In genomic region chr13:46339954-46340353, GRCm38 (mm10) we compare ENCODE assay signal across 11 mouse cellular contexts.
A peak's percentile ranks its signal among the peaks of the same experiment; 100 is the strongest.
DNase-seq lines count a peak whose midpoint lies in the region; ATAC-seq and TF ChIP-seq lines count a peak whose summit lies in the region.
"Had no signal": no experiment of that assay in that cellular context is flagged by ENCODE, and none has a peak within 500 bp of the region (broad histone marks: within the 10 kb centered on the region; RNA-seq: fewer than 3 reads in every experiment).

No protein-coding gene starts in this region.

- no peak overlapping the region for H3K9ac ChIP-seq in heart, embryonic 16.5 days (ENCODE audit: low read length)
- H3K9ac ChIP-seq in heart, embryonic 12.5 days: no peak overlapping the region
- H3K9ac ChIP-seq: embryonic facial prominence, embryonic 13.5 days had no signal

- peak; percentile 60; the same call in 1 of the 2 replicates for ATAC-seq in heart, embryonic 16.5 days (replicated peaks; ENCODE audit: extremely low read depth, insufficient read depth, low FRiP score)
- no peak for ATAC-seq in heart, embryonic 12.5 days (ENCODE audit: insufficient number of reproducible peaks, low FRiP score)
- ATAC-seq in granulocyte monocyte progenitor cell, adult 5-6 weeks (replicated peaks; ENCODE audit: poor library complexity, severe bottlenecking): peak; percentile 99
- peak; percentile 98 for ATAC-seq in megakaryocyte progenitor cell, adult 5-6 weeks (replicated peaks; ENCODE audit: poor library complexity)
- no peak for ATAC-seq in cerebellum, adult (ENCODE audit: insufficient number of reproducible peaks, low FRiP score, low TSS enrichment)

- no peaks in the 10 kb centered on the region for H3K9me3 ChIP-seq in heart, embryonic 16.5 days (replicated peaks; ENCODE audit: control insufficient read depth, low read length)
- H3K9me3 ChIP-seq in heart, embryonic 12.5 days (replicated peaks): no peaks in the 10 kb centered on the region
- H3K9me3 ChIP-seq: embryonic facial prominence, embryonic 13.5 days had no signal

- H3K4me3 ChIP-seq in heart, embryonic 16.5 days (ENCODE audit: low read length): no peak overlapping the region
- no peak overlapping the region for H3K4me3 ChIP-seq in heart, embryonic 12.5 days
- no peak overlapping the region for H3K4me3 ChIP-seq in thymus, adult 2 months (ENCODE audit: control insufficient read depth, insufficient read depth, low read length)
- H3K4me3 ChIP-seq: embryonic facial prominence, embryonic 13.5 days had no signal

- H3K36me3 ChIP-seq in heart, embryonic 16.5 days (ENCODE audit: control insufficient read depth, insufficient read depth): no peaks in the 10 kb centered on the region
- no peaks in the 10 kb centered on the region for H3K36me3 ChIP-seq in heart, embryonic 12.5 days
- H3K36me3 ChIP-seq in thymus, adult 2 months (ENCODE audit: control insufficient read depth, insufficient read depth, low read length): no peaks in the 10 kb centered on the region
- H3K36me3 ChIP-seq: embryonic facial prominence, embryonic 13.5 days had no signal

- no peak overlapping the region for H3K27ac ChIP-seq in heart, embryonic 16.5 days (ENCODE audit: low read length)
- no peak overlapping the region for H3K27ac ChIP-seq in heart, embryonic 12.5 days (ENCODE audit: poor library complexity, severe bottlenecking)
- H3K27ac ChIP-seq in thymus, adult 2 months (ENCODE audit: control insufficient read depth, insufficient read depth, low read length): peak overlapping the region; percentile 93
- H3K27ac ChIP-seq: embryonic facial prominence, embryonic 13.5 days; kidney, postnatal 0 days had no signal

- no peak overlapping the region; the same call in 1 of the 2 replicates for H3K4me2 ChIP-seq in heart, embryonic 16.5 days (ENCODE audit: low read depth, low read length)
- H3K4me2 ChIP-seq in heart, embryonic 12.5 days: no peak overlapping the region
- H3K4me2 ChIP-seq: embryonic facial prominence, embryonic 13.5 days had no signal

- WGBS in heart, embryonic 16.5 days: 46% methylated on average over 4 of the region's 4 CpGs
- WGBS in heart, embryonic 12.5 days: 41% methylated on average over 4 of the region's 4 CpGs
- WGBS in thymus, adult 2 months: 3% methylated on average over 4 of the region's 4 CpGs

- TF ChIP-seq POLR2A in thymus, adult 2 months (IDR thresholded peaks at IDR 0.05; ENCODE audit: control insufficient read depth, extremely low read depth, insufficient read depth, low read length, poor library complexity): no peak

- DNase-seq in thymus, adult 2 months: peak; percentile 93
- DNase-seq in ovary, postnatal 14 days (ENCODE audit: low spot score): no peak
- DNase-seq in frontal cortex, postnatal 14 days (ENCODE audit: low spot score in 2 of 2): no peak
- DNase-seq: heart, postnatal 14 days had no signal

- no peaks in the 10 kb centered on the region for H3K4me1 ChIP-seq in heart, embryonic 16.5 days (ENCODE audit: control insufficient read depth, insufficient read depth, low read length)
- 0 out of 2 replicates have a peak, but pooled peaks cover 3% of the 10 kb centered on the region for H3K4me1 ChIP-seq in heart, embryonic 12.5 days (replicated peaks)
- peaks cover 25% of the 10 kb centered on the region for H3K4me1 ChIP-seq in thymus, adult 2 months (replicated peaks; ENCODE audit: control insufficient read depth, insufficient read depth, low read length)

- no peak for TF ChIP-seq CTCF in thymus, adult 2 months (IDR thresholded peaks at IDR 0.05; ENCODE audit: borderline replicate concordance, control insufficient read depth, extremely low read depth, insufficient read depth, low read length, poor library complexity)

- H3K27me3 ChIP-seq in heart, embryonic 16.5 days (ENCODE audit: control insufficient read depth, insufficient read depth, low read length): no peaks in the 10 kb centered on the region
- H3K27me3 ChIP-seq in heart, embryonic 12.5 days (replicated peaks): no peaks in the 10 kb centered on the region
- H3K27me3 ChIP-seq in thymus, adult 2 months (ENCODE audit: control insufficient read depth, insufficient read depth, low read length): no peaks in the 10 kb centered on the region
- H3K27me3 ChIP-seq: embryonic facial prominence, embryonic 13.5 days had no signal

Comparison
In these comparisons a context has a peak if more than half of its experiments do, and no peak if none do; other contexts are left out.
1. ATAC-seq: peak in heart, embryonic 16.5 days (single experiment), granulocyte monocyte progenitor cell, adult 5-6 weeks (single experiment) and megakaryocyte progenitor cell, adult 5-6 weeks (single experiment); none in heart, embryonic 12.5 days (single experiment) and cerebellum, adult (single experiment).